Mouse (Mus musculus) cerebellum, adult 9-11 months (tissue): ENCODE data around the gene Chrna1.

Experiments used
- DNase-seq: peaks from one replicate; pipeline ENCODE4 v3.0.0; 2022

The Chrna1 gene

GRCm38 (mm10) chr2:73552926-73553325 is 27.2 kb downstream of the Chrna1 start:
- DNase-seq = no peak

GRCm38 (mm10) chr2:73550725-73551124 is 29.4 kb downstream of the Chrna1 start:
- DNase-seq = no peak

- DNase-seq = no peak
Measured at GRCm38 (mm10) chr2:73548542-73548941, 31.6 kb downstream of the Chrna1 start.

- no peak for DNase-seq
Measured at GRCm38 (mm10) chr2:73547256-73547655, 32.9 kb downstream of the Chrna1 start.

GRCm38 (mm10) chr2:73545556-73545955 is 34.6 kb downstream of the Chrna1 start:
- DNase-seq = no peak

GRCm38 (mm10) chr2:73540450-73541162 is 39.5 kb downstream of the Chrna1 start:
- DNase-seq = no peak

- DNase-seq = no peak
Measured at GRCm38 (mm10) chr2:73539697-73540096, 40.4 kb downstream of the Chrna1 start.

- no peak for DNase-seq
Measured at GRCm38 (mm10) chr2:73539141-73539540, 41.0 kb downstream of the Chrna1 start.

- no peak for DNase-seq
Measured at GRCm38 (mm10) chr2:73538590-73538989, 41.5 kb downstream of the Chrna1 start.

- no peak for DNase-seq
Measured at GRCm38 (mm10) chr2:73536091-73536783, 43.9 kb downstream of the Chrna1 start.

- DNase-seq = no peak
Measured at GRCm38 (mm10) chr2:73534720-73535119, 45.4 kb downstream of the Chrna1 start.

GRCm38 (mm10) chr2:73530487-73530886 is 49.7 kb downstream of the Chrna1 start:
- no peak for DNase-seq

GRCm38 (mm10) chr2:73529356-73530330 is 50.5 kb downstream of the Chrna1 start, which contains the start of gene Wipf1:
Wipf1 (minus strand) TSS chr2:73529734.
- DNase-seq = peak; percentile 19

GRCm38 (mm10) chr2:73528516-73529355 is 51.4 kb downstream of the Chrna1 start:
- peak; percentile 5 for DNase-seq

GRCm38 (mm10) chr2:73527956-73528355 is 52.2 kb downstream of the Chrna1 start:
- no peak for DNase-seq

- no peak for DNase-seq
Measured at GRCm38 (mm10) chr2:73526691-73527090, 53.4 kb downstream of the Chrna1 start.

GRCm38 (mm10) chr2:73522891-73523290 is 57.2 kb downstream of the Chrna1 start:
- DNase-seq = no peak

GRCm38 (mm10) chr2:73522336-73522735 is 57.8 kb downstream of the Chrna1 start:
- DNase-seq = no peak

- DNase-seq = no peak
Measured at GRCm38 (mm10) chr2:73521737-73522136, 58.4 kb downstream of the Chrna1 start.

GRCm38 (mm10) chr2:73518966-73519365 is 61.2 kb downstream of the Chrna1 start:
- no peak for DNase-seq

- DNase-seq = no peak
Measured at GRCm38 (mm10) chr2:73518311-73518710, 61.8 kb downstream of the Chrna1 start.

GRCm38 (mm10) chr2:73514178-73514577 is 66.0 kb downstream of the Chrna1 start:
- DNase-seq = no peak
